Mouse (Mus musculus) liver, postnatal 0 days (tissue): Measurements from ENCODE around the gene Des.

Experiments used
- CTCF ChIP-seq: sonication (generic); IDR thresholded peaks from 2 replicates; pipeline ENCODE4 v1.5.1; 2016; ENCODE audit warnings: antibody characterized with exemption, low read depth
- EP300 ChIP-seq: IDR thresholded peaks from 2 replicates; pipeline ENCODE4 v1.6.1; 2016; ENCODE audit warnings: antibody characterized with exemption, low read depth, mild to moderate bottlenecking

GRCm38 (mm10) chr1:75409950-75410349 is 49.8 kb downstream of the Des start:
- TF ChIP-seq CTCF, result no peak
- no peak for TF ChIP-seq EP300
